Mouse (Mus musculus): ENCODE measurements around the gene Gm10375. TPM values are rescaled to one million over a fixed set of nuclear protein-coding genes. Genes with fewer than 3 reads are reported as not detected.
"Not testable (repeated sequence)": the region's sequence is repeated elsewhere in the genome, so short reads cannot be mapped to it uniquely, and the experiment has no call there.

Gm10375 gene
- polyA plus RNA-seq (2014; fragmentation: Nextera tagmentation; extraction: Ambion mirVana): not detected in 2 replicates

GRCm38 (mm10) chr14:43607913-43608312 is at the start of gene Gm10375:
TSS of gene Gm10375 (minus strand) at chr14:43608013.
- not testable (repeated sequence) for H3K9ac ChIP-seq (replicated peaks; ENCODE audit: low read depth, low read length); H3K36me3 ChIP-seq (ENCODE audit: control insufficient read depth, insufficient read depth, low read length); H3K9me3 ChIP-seq (ENCODE audit: control insufficient read depth, low read depth, low read length); ATAC-seq (ENCODE audit: insufficient number of reproducible peaks, insufficient read depth, low FRiP score, low read depth); H3K4me1 ChIP-seq (ENCODE audit: control insufficient read depth, insufficient read depth, low read length); H3K4me3 ChIP-seq (ENCODE audit: low read depth, low read length); H3K27ac ChIP-seq (ENCODE audit: low read length); H3K4me2 ChIP-seq (replicated peaks; ENCODE audit: low read depth, low read length); H3K27me3 ChIP-seq (ENCODE audit: control insufficient read depth, insufficient read depth, low read length)

GRCm38 (mm10) chr14:43579046-43579445 is 28.8 kb downstream of the Gm10375 start, which contains the start of gene Gm17654:
TSS of gene Gm17654 (minus strand) at chr14:43579146.
- 77% methylated on average over 1 of the region's 2 CpGs for WGBS
- H3K4me1 ChIP-seq (ENCODE audit: control insufficient read depth, insufficient read depth, low read length); H3K4me2 ChIP-seq (replicated peaks; ENCODE audit: low read depth, low read length); H3K27me3 ChIP-seq (ENCODE audit: control insufficient read depth, insufficient read depth, low read length); H3K4me3 ChIP-seq (ENCODE audit: low read depth, low read length); H3K36me3 ChIP-seq (ENCODE audit: control insufficient read depth, insufficient read depth, low read length); H3K9ac ChIP-seq (replicated peaks; ENCODE audit: low read depth, low read length); ATAC-seq (ENCODE audit: insufficient number of reproducible peaks, insufficient read depth, low FRiP score, low read depth); H3K9me3 ChIP-seq (ENCODE audit: control insufficient read depth, low read depth, low read length); H3K27ac ChIP-seq (ENCODE audit: low read length): not testable (repeated sequence)

- H3K27ac ChIP-seq (ENCODE audit: low read length); H3K4me2 ChIP-seq (replicated peaks; ENCODE audit: low read depth, low read length); H3K9me3 ChIP-seq (ENCODE audit: control insufficient read depth, low read depth, low read length); H3K9ac ChIP-seq (replicated peaks; ENCODE audit: low read depth, low read length); H3K36me3 ChIP-seq (ENCODE audit: control insufficient read depth, insufficient read depth, low read length); H3K4me1 ChIP-seq (ENCODE audit: control insufficient read depth, insufficient read depth, low read length); H3K4me3 ChIP-seq (ENCODE audit: low read depth, low read length); ATAC-seq (ENCODE audit: insufficient number of reproducible peaks, insufficient read depth, low FRiP score, low read depth); H3K27me3 ChIP-seq (ENCODE audit: control insufficient read depth, insufficient read depth, low read length): not testable (repeated sequence)
- 89% methylated on average over 3 of the region's 4 CpGs for WGBS
Observed at GRCm38 (mm10) chr14:43577969-43578368, 29.8 kb downstream of the Gm10375 start.

Other genes with a start within 250 kb of the Gm10375 start
- not detected in 2 replicates for gene Gm8138, start 191.7 kb downstream of the Gm10375 start, polyA plus RNA-seq (2014; fragmentation: Nextera tagmentation; extraction: Ambion mirVana)
- gene Gm5799, start 64.4 kb downstream of the Gm10375 start, polyA plus RNA-seq (2014; fragmentation: Nextera tagmentation; extraction: Ambion mirVana): 0.29 TPM in 1 of 2 replicates, not detected in the other
- gene Gm17654, start 28.9 kb downstream of the Gm10375 start, polyA plus RNA-seq (2014; fragmentation: Nextera tagmentation; extraction: Ambion mirVana): not detected in 2 replicates
- gene Gm8165, start 69.2 kb upstream of the Gm10375 start, polyA plus RNA-seq (2014; fragmentation: Nextera tagmentation; extraction: Ambion mirVana): not detected in 2 replicates
- gene Gm7324, start 89.8 kb upstream of the Gm10375 start, polyA plus RNA-seq (2014; fragmentation: Nextera tagmentation; extraction: Ambion mirVana): 2.1 and 2.3 TPM in 2 replicates
- not detected in 2 replicates for gene Gm16506, start 119.5 kb upstream of the Gm10375 start, polyA plus RNA-seq (2014; fragmentation: Nextera tagmentation; extraction: Ambion mirVana)
- not detected in 2 replicates for gene Gm6526, start 139.9 kb upstream of the Gm10375 start, polyA plus RNA-seq (2014; fragmentation: Nextera tagmentation; extraction: Ambion mirVana)
- gene Gm8180, start 176.7 kb upstream of the Gm10375 start, polyA plus RNA-seq (2014; fragmentation: Nextera tagmentation; extraction: Ambion mirVana): not detected in 2 replicates